Mouse (Mus musculus) layer of hippocampus, adult 18-20 months (tissue): ENCODE results near the gene Faiml. TPM values are rescaled to one million over a fixed set of nuclear protein-coding genes. Genes with fewer than 3 reads are reported as not detected.

Source experiments
- DNase-seq, 2 experiments: peaks; one replicate each; pipeline ENCODE4 v3.0.0; 2022; ENCODE audit warnings: low spot score in 2 of 2
- total RNA-seq, 2 experiments: library from RNA; stranded (reverse); gene quantifications; 2 replicates each; pipeline ENCODE4 v1.2.3; 2021

The Faiml gene
- total RNA-seq, 2 experiments from 2014 or later: not detected

GRCm38 (mm10) chr9:99180272-99180671 lies 56.8 kb downstream of the Faiml start:
- DNase-seq: no peak

Other genes starting within 250 kb of the Faiml start
- not detected for gene Gm1123, start 201.5 kb downstream of the Faiml start, total RNA-seq
- gene Pik3cb, start 96.6 kb downstream of the Faiml start, total RNA-seq: 10 to 100 TPM; 27.6 to 28.0 TPM
- gene Cep70, start 6.1 kb upstream of the Faiml start, total RNA-seq: 10 to 100 TPM; 22.6 to 23.6 TPM
- 1 to 10 TPM; 1.6 to 2.4 TPM for gene Esyt3, start 121.3 kb upstream of the Faiml start, total RNA-seq
- gene Mras, start 200.1 kb upstream of the Faiml start, total RNA-seq: 100 to 1,000 TPM; 133 to 150 TPM
- gene Nme9, start 214.2 kb upstream of the Faiml start, total RNA-seq: 1 to 10 TPM in 1 of 2 experiments, under 1 TPM in 1; 0.46 to 1.1 TPM